Mouse (Mus musculus): ENCODE results near the gene Serpina1c.
"Not testable (repeated sequence)": the region's sequence is repeated elsewhere in the genome, so short reads cannot be mapped to it uniquely, and the experiment has no call there.

Gene Serpina1c

DNA sequence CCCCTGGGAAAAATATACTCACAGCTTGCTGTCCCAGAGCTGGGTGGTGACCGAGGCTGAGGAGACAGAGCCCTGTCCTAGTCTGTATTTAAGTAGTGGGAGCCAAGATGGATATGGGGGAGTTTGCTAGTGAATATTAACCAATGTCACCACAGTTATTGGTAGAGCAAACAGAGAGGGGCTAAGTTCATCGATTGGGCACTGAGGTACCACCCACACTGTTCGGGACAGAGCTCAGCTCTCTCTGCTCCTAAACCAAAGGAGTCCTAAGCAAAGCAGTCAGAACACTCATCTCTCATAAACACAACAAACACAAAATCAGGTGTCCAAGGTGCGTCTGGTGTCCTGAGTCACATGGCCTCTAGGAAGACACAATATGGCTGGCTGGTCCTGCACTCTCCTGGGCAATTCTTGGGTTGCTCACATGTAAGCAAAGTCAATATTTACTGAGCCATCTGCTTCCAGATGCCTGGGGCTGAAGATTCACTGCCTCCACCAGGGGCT is at the start of gene Serpina1c:
Gene Serpina1c (minus strand): TSS at position 51 of the 504 bp plus-strand sequence.
- DNase-seq (ENCODE audit: low spot score) = peak; percentile 66

DNA sequence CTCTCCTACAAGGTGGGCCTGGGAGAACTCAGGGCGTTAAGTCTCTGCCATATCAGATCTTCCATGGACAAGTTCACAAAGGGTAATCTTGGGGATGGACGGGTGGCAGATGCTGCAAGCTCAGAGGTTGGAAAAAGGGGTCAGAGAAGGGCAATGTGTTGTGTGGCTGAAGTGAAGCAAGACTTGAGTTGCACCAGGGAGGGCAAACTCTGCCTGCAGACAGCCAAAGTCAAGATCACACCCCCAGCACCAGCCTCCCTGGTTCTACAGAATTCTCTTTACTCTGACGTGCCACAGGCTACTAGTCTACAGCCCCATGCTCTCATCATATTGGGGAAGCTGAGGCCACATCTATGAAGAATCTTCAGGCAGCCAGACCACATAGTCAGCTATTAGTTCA is 48.3 kb upstream of the Serpina1c start:
- not testable (repeated sequence) for DNase-seq (ENCODE audit: low spot score)

DNA sequence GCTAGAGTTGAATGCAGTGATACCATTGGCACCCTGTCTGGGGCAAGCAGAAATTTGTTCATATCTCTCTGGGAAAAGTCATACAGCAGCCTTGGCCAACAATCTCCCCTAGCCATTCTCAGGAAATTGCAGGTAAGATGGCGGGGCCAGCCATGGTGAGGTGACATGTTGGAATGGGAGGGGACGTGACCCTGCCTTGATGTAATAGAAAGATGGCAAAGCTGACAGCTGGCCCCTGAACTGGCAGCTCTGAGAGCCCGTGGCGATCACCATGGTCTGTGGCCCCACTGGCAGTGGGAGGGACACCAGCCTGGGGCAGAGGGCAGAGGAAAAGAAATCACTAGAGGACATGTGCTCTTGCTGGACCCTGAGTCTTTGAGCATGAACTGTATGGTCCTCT is 41.6 kb upstream of the Serpina1c start:
- DNase-seq (ENCODE audit: low spot score) = no peak

DNA sequence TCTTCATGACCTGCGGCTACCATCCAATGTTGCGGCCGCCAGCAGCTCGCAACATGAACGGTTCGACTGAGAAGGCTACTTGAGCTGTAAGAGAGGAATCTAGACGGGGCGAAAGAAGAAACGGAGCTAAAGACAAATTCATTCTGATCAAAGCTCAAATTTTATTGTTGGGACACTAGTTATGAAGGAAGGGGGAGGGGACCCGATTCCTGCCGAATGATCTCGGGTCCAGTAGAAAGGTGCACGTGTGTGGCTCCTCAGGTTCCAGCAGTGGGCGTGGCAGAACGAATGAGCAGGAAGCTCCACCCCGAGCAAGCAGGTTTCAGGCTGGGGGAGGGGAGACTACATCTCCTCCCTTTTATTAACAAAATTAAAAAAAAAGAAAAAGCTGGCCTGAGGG is 4.5 kb upstream of the Serpina1c start:
- not testable (repeated sequence) for DNase-seq (ENCODE audit: low spot score)

DNA sequence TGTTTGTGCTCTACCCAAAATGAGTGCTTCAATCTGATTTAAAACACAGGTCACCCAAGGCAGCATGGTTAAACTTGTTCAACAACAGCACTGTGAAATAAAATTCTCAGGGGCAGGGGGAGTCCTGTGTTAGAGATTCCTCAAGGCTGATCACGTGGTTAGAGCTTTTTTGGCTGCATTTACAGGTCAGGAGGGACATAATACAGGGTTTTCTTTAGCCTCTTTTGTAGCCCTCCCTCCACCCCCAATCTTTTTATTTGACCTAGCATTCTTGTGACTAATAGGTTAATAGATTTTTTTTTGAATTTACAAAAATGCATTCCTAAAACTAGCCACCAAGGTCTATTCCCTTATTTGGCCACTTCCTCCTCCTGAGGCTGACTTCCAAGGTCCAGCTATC is 3.1 kb upstream of the Serpina1c start:
- DNase-seq (ENCODE audit: low spot score) = not testable (repeated sequence)

DNA sequence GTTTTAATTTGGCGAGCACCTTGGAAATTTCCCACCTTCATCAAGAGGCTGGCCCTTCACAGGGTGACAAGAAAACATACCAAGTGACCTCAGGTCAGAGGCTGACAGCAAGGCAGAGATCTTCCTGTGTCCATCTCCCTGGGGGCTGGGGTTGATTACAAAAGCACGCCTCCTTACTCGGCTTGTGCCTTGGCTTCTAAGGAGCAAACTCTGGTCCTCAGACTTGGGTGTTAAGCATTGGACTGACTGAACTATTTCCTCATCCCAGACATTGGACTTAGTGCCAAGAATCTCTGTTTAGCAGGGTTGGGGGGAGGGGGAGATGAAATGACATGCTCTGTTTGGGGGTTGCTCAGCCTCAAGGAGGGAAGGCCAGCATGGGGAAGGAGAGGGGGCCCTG is 2.8 kb downstream of the Serpina1c start:
- DNase-seq (ENCODE audit: low spot score) = peak; percentile 50

DNA sequence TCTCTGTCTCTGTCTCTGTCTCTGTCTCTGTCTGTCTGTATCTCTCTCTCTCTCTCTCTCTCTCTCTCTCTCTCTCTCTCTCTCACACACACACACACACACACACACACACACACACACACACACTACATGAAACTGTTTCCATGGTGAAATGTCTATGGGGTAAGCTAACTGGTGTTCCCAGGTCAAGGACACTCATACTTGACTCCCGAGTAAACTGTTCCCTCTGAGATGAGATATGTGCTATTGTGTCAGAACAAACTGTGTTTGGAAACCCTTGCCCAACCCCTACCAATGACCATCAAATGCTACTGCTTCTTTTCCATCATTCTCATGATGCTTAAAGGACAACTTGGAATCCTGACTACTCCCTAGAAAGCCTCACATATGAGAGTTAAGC is 37.8 kb downstream of the Serpina1c start:
- DNase-seq (ENCODE audit: low spot score) = not testable (repeated sequence)

DNA sequence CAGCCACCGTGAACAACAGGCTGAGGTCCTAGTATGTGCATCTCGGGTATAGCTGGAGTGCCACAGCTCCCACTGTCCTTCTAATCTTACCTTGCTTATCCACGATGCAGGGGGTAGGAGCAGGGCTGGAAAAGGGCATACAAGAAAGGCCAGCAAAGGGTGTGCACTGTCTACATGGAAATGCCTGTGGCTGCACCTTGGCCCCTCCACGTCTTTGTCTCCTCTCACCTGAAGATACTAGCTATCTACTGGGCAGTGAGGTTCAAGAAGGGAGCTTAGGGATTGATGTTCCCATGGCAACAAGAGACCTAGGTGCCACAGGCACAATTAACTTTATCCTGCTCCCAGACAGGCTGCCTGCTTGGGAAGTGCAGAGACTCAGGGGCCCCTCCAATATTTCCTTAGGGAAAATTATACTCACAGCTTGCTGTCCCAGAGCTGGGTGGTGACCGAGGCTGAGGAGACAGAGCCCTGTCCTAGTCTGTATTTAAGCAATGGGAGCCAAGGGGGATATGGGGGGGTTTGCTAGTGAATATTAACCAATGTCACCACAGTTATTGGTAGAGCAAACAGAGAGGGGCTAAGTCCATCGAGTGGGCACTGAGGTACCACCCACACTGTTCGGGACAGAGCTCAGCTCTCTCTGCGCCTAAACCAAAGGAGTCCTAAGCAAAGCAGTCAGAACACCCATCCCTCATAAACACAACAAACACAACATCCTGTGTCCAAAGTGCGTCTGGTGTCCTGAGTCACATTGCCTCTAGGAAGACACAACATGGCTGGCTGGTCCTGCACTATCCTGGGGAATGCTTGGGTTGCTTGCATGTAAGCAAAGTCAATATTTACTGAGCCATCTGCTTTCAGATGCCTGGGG is 41.3 kb downstream of the Serpina1c start, which contains the start of gene Serpina1a:
Gene Serpina1a (minus strand): TSS at position 462 of the 874 bp plus-strand sequence.
- peak; percentile 60 for DNase-seq (ENCODE audit: low spot score)

DNA sequence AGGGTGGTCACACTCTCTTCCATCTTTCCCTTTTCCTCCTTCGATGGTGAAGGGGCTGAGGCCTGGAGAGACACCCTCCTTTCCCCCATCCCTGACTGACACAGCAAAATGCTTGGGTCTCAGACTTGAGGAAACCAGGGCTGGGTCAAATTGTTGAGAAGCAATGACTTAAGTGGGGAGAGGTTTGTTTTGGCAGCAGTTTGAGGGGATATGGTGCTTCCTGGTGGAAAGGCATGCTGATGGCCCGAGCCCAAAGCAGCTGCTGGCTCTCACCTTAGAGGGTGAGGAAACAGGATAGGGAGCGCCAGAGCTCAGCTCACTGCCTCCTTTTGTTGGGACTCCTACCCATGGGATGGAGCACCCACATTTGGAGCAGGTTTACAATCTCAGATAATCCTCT is 43.7 kb downstream of the Serpina1c start:
- peak; percentile 12 for DNase-seq (ENCODE audit: low spot score)

DNA sequence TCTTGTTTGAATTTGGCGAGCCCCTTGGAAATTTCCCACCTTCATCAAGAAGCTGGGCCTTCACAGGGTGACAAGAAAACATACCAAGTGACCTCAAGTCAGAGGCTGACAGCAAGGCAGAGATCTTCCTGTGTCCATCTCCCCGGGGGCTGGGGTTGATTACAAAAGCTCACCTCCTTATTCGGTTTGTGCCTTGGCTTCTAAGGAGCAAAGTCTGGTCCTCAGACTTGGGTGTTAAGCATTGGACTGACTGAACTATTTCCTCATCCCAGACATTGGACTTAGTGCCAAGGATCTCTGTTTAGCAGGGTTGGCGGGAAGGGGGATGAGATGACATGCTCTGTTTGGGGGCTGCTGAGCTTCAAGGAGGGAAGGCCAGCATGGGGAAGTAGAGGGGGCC is 44.1 kb downstream of the Serpina1c start:
- peak; percentile 49 for DNase-seq (ENCODE audit: low spot score)

DNA sequence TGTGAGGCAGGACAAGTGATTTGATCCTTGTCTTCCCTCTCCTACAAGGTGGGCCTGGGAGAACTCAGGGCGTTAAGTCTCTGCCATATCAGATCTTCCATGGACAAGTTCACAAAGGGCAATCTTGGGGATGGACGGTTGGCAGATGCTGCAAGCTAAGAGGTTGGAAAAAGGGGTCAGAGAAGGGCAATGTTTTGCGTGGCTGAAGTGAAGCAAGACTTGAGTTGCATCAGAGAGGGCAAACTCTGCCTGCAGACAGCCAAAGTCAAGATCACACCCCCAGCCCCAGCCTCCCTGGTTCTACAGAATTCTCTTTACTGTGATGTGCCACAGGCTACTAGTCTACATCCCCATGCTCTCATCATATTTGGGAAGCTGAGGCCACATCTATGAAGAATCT is 45.1 kb downstream of the Serpina1c start:
- not testable (repeated sequence) for DNase-seq (ENCODE audit: low spot score)

DNA sequence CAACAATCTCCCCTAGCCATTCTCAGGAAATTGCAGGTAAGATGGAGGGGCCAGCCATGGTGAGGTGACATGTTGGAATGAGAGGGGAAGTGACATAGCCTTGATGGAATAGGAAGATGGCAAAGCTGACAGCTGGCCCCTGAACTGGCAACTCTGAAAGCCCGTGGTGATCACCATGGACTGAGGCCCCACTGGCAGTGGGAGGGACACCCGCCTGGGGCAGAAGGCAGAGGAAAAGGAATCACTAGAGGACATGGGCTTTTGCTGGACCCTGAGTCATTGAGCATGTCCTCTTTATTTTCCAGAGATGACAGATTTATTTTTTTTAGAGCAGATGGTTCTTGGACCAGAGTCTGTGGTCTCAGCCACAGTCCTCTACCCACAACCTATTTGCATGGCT is 51.7 kb downstream of the Serpina1c start:
- DNase-seq (ENCODE audit: low spot score) = not testable (repeated sequence)
